20 mouse cellular contexts compared by ENCODE assay signal in the genomic region with DNA sequence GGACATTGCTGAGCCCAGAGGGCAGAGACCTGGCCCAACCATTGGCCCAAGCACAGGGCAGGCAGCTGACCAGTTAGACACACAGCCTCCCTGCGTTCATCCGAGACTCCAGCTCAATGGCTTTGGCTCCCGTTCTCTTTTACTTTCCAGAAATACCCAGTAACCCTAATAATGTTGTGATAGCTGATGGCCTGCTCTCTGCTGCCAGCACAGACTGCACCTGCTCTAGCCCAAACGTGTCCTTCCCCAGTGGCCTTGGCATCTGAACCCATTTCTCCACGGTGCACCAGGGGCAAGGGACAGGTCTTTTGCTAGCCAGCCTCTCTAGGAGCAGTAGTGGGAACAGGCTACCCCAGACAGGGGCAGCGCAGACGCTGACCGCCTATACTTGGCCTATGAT. TPM values are rescaled to one million over a fixed set of nuclear protein-coding genes. Genes with fewer than 3 reads are reported as not detected.
DNase-seq lines count a peak whose midpoint lies in the region; TF ChIP-seq lines count a peak whose summit lies in the region.
"Had no signal": no experiment of that assay in that cellular context is flagged by ENCODE, and none has a peak within 500 bp of the region (broad histone marks: within the 10 kb centered on the region; RNA-seq: fewer than 3 reads in every experiment).

No protein-coding gene starts in this region.

- H3K4me1 ChIP-seq in heart, adult 2 months (ENCODE audit: control insufficient read depth, insufficient read depth, low read length) = peaks cover 12% of the 10 kb centered on the region

- H3K9ac ChIP-seq in heart, adult 2 months (ENCODE audit: low read depth, low read length) = no peak overlapping the region
- H3K9ac ChIP-seq: forebrain, embryonic 15.5 days; hindbrain, embryonic 14.5 days had no signal

- H3K36me3 ChIP-seq in heart, adult 2 months (ENCODE audit: control insufficient read depth, insufficient read depth, low read length) = no peaks in the 10 kb centered on the region
- H3K36me3 ChIP-seq in myocyte (ENCODE audit: control insufficient read depth, insufficient read depth) = no peaks in the 10 kb centered on the region

- H3K79me2 ChIP-seq in heart, adult 2 months (replicated peaks; ENCODE audit: control insufficient read depth, insufficient read depth, low read length) = peaks cover 6% of the 10 kb centered on the region; the same call in 1 of the 2 replicates
- H3K79me2 ChIP-seq in myocyte (ENCODE audit: control insufficient read depth, insufficient read depth) = peaks cover 59% of the 10 kb centered on the region

- no peak overlapping the region for H3ac ChIP-seq in myocyte (ENCODE audit: control insufficient read depth, insufficient read length)

- no peaks in the 10 kb centered on the region for H3K27me3 ChIP-seq in heart, adult 2 months (ENCODE audit: control insufficient read depth, insufficient read depth, low read length)
- no peaks in the 10 kb centered on the region for H3K27me3 ChIP-seq in myocyte (ENCODE audit: control insufficient read depth, insufficient read depth, insufficient read length)
- H3K27me3 ChIP-seq: forebrain, embryonic 15.5 days had no signal

- DNase-seq in adrenal gland, adult 2 months = peak; percentile 15
- DNase-seq in adrenal gland, adult 8-10 months = no peak
- DNase-seq in heart, adult 2 months = peak in 1 of 2 experiments; percentile 44
- DNase-seq in heart, postnatal 4 days = no peak
- DNase-seq in kidney, postnatal 10 days = peak; percentile 3
- DNase-seq in kidney, postnatal 14 days = no peak
- no peak for DNase-seq in lung, postnatal 14 days
- DNase-seq: kidney, postnatal 4 days; left cerebral cortex, postnatal 4 days; lung, adult 18-20 months; midbrain, embryonic 14.5 days; right cerebral cortex, postnatal 25 days; thymus, postnatal 14 days had no signal

- WGBS in heart, adult 2 months = 63% methylated on average over 8 of the region's 8 CpGs

- no peak for TF ChIP-seq CTCF in heart, adult 2 months (IDR thresholded peaks at IDR 0.05)

- peak overlapping the region; percentile 63 for H3K27ac ChIP-seq in heart, adult 2 months
- H3K27ac ChIP-seq: forebrain, embryonic 15.5 days; hindbrain, embryonic 14.5 days; macrophage had no signal

- no peak overlapping the region for H3K4me2 ChIP-seq in myocyte (ENCODE audit: low read depth)
- H3K4me2 ChIP-seq: forebrain, embryonic 15.5 days; hindbrain, embryonic 14.5 days had no signal

- intact Hi-C loops in heart, adult 2 months (cut with DNase I) = no loop called here

- peak; percentile 3; the same call in 1 of the 2 replicates for TF ChIP-seq EP300 in heart, adult 2 months (IDR thresholded peaks at IDR 0.05; ENCODE audit: insufficient read depth, low read depth, low read length)

- no peak overlapping the region for H3K4me3 ChIP-seq in heart, adult 2 months
- no peak overlapping the region for H3K4me3 ChIP-seq in myocyte
- H3K4me3 ChIP-seq: forebrain, embryonic 15.5 days had no signal

- 0 out of 2 replicates have a peak, but pooled peaks have one; percentile 1 for TF ChIP-seq POLR2A in heart, adult 2 months (IDR thresholded peaks at IDR 0.05; ENCODE audit: insufficient read depth, low read depth, low read length)
- no peak for TF ChIP-seq POLR2A in myocyte (IDR thresholded peaks at IDR 0.05; ENCODE audit: insufficient read length, low read depth)

TF ChIP-seq in myocyte, 11 proteins besides CTCF, POLR2A, EP300 and RAD21:
- TF ChIP-seq MYOG (IDR thresholded peaks at IDR 0.05; ENCODE audit: control insufficient read depth in 1 of 3, insufficient read depth in 1 of 3, insufficient read length in 2 of 3, low read depth in 2 of 3) (peak in 2 of 3 experiments; percentile 2 to 45), MAX (IDR thresholded peaks at IDR 0.05; ENCODE audit: low read depth) (no peak), MYOD1 (IDR thresholded peaks at IDR 0.05; ENCODE audit: control insufficient read depth in 1 of 3, insufficient read length in 2 of 3, low read depth in 2 of 3) (peak; percentile 12 to 53 (median 13)), POLR2AphosphoS2 (IDR thresholded peaks at IDR 0.05; ENCODE audit: insufficient read length, low read depth) (no peak)
TF ChIP-seq in myocyte: peak in this region for 2.

RNA-seq across cellular contexts. Expression of a gene that starts 14.4 kb away (rescaled TPM):
- 100 to 1,000 TPM; 209 to 258 TPM for total RNA-seq in adrenal gland, adult 2 months (2021)
- polyA plus RNA-seq in adrenal gland, adult 2 months (2012; rRNA removed) = 402 and 495 TPM in 2 replicates
- total RNA-seq in adrenal gland, adult 8-10 months (2022) = 100 to 1,000 TPM; 160 to 240 (median 171) TPM
- 100 to 1,000 TPM; 620 to 733 TPM for total RNA-seq in heart, adult 2 months (2021)
- 1,081 and 1,159 TPM in 2 replicates for polyA plus RNA-seq in heart, adult 2 months (2012; rRNA removed)
- 100 to 1,000 TPM; 517 to 525 TPM for total RNA-seq in heart, postnatal 4 days (2021)
- 421 TPM for polyA plus RNA-seq in myocyte (2012; fragmentation: generic; extraction: Trizol)

RNA-seq across cellular contexts. Expression of a gene that starts 26.9 kb away (rescaled TPM):
- total RNA-seq in adrenal gland, adult 2 months (2021) = 100 to 1,000 TPM; 409 to 723 TPM
- 1,113 and 1,272 TPM in 2 replicates for polyA plus RNA-seq in adrenal gland, adult 2 months (2012; rRNA removed)
- total RNA-seq in adrenal gland, adult 8-10 months (2022) = 100 to 1,000 TPM; 432 to 499 (median 449) TPM
- total RNA-seq in heart, adult 2 months (2021) = 100 to 1,000 TPM; 445 to 505 TPM
- polyA plus RNA-seq in heart, adult 2 months (2012; rRNA removed) = 772 and 935 TPM in 2 replicates
- 100 to 1,000 TPM; 162 to 169 TPM for total RNA-seq in heart, postnatal 4 days (2021)
- 459 TPM for polyA plus RNA-seq in myocyte (2012; fragmentation: generic; extraction: Trizol)

RNA-seq across cellular contexts. Expression of a gene that starts 27.2 kb away (rescaled TPM):
- total RNA-seq in adrenal gland, adult 2 months (2021) = 10 to 100 TPM; 21.8 to 61.9 TPM
- 21.8 and 27.3 TPM in 2 replicates for polyA plus RNA-seq in adrenal gland, adult 2 months (2012; rRNA removed)
- total RNA-seq in adrenal gland, adult 8-10 months (2022) = 10 to 100 TPM; 25.6 to 40.4 (median 25.8) TPM
- 10 to 100 TPM; 11.3 to 16.8 TPM for total RNA-seq in heart, adult 2 months (2021)
- 13.4 and 17.4 TPM in 2 replicates for polyA plus RNA-seq in heart, adult 2 months (2012; rRNA removed)
- 10 to 100 TPM; 21.3 to 22.8 TPM for total RNA-seq in heart, postnatal 4 days (2021)
- 17.7 TPM for polyA plus RNA-seq in myocyte (2012; fragmentation: generic; extraction: Trizol)

RNA-seq across cellular contexts. Expression of a gene that starts 45.2 kb away (rescaled TPM):
- total RNA-seq in adrenal gland, adult 2 months (2021) = not detected
- polyA plus RNA-seq in adrenal gland, adult 2 months (2012; rRNA removed) = not detected in 2 replicates
- not detected for total RNA-seq in adrenal gland, adult 8-10 months (2022)
- not detected for total RNA-seq in heart, adult 2 months (2021)
- not detected in 2 replicates for polyA plus RNA-seq in heart, adult 2 months (2012; rRNA removed)
- total RNA-seq in heart, postnatal 4 days (2021) = not detected
- not detected for polyA plus RNA-seq in myocyte (2012; fragmentation: generic; extraction: Trizol)
- total RNA-seq: layer of hippocampus, postnatal 36 days; left cerebral cortex, postnatal 4 days had no signal
- polyA plus RNA-seq: gonadal fat pad, adult 2 months; macrophage; midbrain, embryonic 14.5 days; neural tube, embryonic 11.5 days had no signal

Comparison
In these comparisons a context has a peak if more than half of its experiments do, and no peak if none do; other contexts are left out.
1. DNase-seq: peak in adrenal gland, adult 2 months (single experiment) and kidney, postnatal 10 days (single experiment); none in adrenal gland, adult 8-10 months (single experiment), heart, postnatal 4 days (single experiment), kidney, postnatal 14 days (single experiment) and lung, postnatal 14 days (single experiment).